Mouse (Mus musculus) kidney, adult 11 months (tissue): Measurements from ENCODE around the gene Creb3l1.

ENCODE experiments used
- DNase-seq: peaks from one replicate; pipeline ENCODE4 v3.0.0; 2022

Gene Creb3l1

DNA sequence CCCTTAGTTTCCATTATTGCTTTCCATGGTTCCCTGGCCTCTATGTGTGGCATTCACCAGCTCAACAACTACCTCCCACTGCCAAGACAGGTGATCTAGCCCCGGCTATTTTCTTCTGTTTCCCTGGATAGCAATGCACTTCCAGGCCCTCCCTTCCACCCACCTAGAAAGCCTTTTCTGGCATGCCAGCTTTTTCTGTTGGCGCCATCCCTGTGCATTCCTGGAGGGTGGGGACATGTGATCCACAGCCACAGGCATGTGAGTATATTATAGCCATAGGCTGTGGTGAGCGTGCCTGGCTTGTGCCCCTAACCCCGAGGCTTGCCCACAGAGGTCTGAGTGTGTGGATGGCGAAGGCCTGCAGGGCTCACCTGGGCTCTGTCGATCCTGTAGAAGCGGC, 88.1 kb downstream of the Creb3l1 start:
- DNase-seq, result no peak

- peak; percentile 37 for DNase-seq
Measured at GRCm38 (mm10) chr2:91934826-91935525, 89.3 kb downstream of the Creb3l1 start.

- no peak for DNase-seq
Measured at GRCm38 (mm10) chr2:91934016-91934415, 90.3 kb downstream of the Creb3l1 start.

GRCm38 (mm10) chr2:91933471-91933870, 90.8 kb downstream of the Creb3l1 start:
- DNase-seq, result peak; percentile 12

DNA sequence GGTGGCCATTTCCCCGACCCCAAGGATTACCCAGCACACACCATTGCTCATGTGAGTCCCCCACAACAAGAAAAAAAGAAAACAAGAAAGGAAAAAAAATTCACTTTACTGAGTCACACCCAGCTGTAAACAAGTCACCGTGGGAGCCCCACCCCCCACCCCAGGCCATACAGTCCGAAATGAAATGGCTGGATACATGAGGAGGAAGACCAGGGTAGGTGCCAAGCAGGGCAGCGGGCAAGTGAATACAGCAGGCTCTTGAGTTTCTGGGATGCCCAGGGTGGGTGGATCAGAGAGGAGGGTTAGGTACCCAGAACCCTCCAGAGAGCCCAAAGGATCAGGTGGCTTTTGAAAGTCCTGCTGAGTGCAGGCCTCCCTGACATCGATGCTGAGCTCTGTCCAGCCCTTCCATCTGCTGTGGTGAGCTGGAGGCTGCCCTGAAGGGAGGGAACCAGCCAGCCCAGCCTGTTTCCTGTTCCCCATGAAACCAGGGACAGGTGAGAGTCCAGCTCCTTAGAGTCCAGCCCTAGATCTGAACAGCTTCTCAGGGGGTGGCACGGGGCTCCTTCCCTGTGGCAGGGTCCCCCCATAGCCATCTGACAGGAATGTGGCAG, 91.5 kb downstream of the Creb3l1 start:
- DNase-seq, result no peak
